Mouse (Mus musculus) embryo, embryonic 9.5 days (tissue): ENCODE data around the gene Frrs1.

Experiments
- DNase-seq: peaks from one replicate; pipeline ENCODE4 v3.0.0-alpha.2; 2017; ENCODE audit errors: extremely low spot score

The Frrs1 gene

DNA sequence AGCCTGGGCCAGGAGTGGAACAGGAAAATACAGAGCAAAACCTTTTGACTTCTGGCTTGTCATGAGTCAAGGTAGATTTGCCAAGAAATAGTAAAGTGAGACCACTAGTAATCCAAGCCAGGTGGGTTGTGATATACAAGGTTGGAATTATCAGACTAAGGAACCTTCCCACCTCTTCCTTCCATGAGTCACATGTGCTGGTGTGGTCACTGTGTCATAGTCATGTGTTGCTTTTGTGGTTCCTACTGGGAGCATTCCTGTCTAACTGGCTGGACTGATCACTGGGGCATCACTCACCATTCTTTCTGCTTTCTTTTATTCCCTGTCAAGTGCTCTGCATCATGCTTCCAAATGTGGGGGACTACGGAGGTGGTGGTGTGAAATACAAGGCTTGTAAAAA lies 11.2 kb upstream of the Frrs1 start:
- no peak for DNase-seq

DNA sequence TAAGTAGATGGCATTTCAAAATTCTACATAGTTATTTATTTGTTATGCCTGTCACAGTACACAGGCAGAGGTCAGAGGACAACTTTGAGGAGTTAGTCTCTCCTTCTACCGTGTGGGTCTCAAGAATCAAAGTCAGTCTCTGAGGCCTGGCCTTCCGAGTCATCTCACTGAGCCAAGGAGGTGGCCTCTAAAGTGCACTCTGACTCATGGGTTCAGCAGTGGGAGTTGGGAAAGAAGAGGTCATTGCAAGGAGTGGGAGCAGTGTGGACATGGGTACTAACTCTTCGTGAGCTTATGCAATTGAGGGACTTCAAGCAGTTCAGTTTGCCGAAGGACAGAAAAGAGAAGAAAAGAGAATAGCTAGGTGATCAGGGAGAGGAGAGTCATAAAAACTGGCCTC lies 10.3 kb upstream of the Frrs1 start:
- DNase-seq, result no peak

DNA sequence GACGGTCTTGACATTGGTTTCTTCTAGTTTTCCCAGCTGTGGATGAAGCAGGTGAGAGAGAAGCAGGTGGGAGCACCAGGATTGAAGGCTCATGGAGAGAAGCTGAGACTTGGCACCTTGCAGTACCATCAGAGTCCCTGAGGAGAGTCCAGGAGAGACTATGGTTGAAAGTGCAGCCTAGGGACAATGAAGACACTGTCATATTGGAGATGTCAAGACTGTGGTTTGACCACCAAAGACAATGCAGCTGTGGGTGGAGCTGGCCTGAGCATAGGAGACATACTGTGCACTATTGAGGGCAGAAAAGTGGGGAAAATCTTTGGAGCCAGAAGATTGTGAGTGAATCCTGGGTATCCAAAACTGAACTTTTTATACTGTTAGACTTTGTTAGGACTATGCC lies 8.9 kb upstream of the Frrs1 start:
- DNase-seq, result no peak

DNA sequence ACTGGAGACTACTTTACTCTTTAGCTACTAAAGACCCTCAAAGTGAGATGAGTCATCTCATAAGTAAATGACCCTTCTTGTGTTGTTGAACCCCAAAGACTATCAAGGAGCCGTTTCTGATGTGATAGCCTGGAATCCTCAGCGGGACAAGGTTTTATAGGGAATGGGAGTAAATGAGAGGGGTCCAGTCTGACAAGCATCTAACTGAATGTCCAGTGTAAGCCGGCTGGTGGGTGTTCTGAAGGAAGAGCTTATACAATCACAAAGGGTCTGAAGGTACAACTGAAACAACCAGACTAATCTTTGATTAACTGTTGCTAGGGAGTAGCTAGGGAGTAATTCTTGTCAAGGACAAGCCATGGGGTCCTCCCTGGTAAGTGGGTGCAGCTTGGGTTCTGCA lies 6.8 kb upstream of the Frrs1 start:
- no peak for DNase-seq

DNA sequence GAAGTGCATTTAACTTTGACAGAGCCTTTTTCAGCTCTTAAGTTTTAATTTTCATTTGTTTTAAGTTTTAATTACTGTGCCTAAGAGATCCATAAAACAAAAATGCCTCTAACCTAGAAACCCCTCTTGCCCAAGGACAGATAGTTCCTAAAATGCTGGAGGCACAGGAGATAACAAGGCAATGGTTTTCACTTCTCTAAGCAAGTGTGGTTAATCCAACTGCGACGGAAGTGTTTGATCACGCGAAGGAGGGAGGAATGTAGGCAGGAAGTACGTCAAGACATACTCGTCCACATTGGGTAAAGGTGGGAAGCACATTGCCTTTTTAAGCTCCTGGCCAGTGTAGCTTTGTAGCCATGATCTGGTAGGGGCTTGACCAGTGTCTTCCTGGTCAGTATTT lies 1.7 kb upstream of the Frrs1 start:
- DNase-seq, result no peak

DNA sequence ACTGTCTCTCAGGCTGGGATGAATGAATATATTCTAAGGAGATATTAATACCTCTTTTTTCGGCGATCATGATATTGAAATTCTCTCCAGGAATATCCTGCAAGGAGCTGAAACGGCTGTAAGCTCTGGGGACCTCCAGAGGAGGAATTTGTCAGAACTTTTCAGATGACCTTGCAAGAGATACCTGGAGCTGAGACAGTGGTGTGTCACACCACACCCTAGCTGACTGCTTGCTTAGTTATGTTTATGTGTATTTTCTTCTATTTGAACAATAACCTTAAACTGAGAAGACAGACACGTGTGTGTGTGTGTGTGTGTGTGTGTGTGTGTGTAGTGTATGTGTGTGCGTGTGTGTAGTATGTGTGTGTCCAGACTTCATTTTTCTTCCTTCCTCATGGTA lies 488 bp downstream of the Frrs1 start:
- DNase-seq, result no peak

DNA sequence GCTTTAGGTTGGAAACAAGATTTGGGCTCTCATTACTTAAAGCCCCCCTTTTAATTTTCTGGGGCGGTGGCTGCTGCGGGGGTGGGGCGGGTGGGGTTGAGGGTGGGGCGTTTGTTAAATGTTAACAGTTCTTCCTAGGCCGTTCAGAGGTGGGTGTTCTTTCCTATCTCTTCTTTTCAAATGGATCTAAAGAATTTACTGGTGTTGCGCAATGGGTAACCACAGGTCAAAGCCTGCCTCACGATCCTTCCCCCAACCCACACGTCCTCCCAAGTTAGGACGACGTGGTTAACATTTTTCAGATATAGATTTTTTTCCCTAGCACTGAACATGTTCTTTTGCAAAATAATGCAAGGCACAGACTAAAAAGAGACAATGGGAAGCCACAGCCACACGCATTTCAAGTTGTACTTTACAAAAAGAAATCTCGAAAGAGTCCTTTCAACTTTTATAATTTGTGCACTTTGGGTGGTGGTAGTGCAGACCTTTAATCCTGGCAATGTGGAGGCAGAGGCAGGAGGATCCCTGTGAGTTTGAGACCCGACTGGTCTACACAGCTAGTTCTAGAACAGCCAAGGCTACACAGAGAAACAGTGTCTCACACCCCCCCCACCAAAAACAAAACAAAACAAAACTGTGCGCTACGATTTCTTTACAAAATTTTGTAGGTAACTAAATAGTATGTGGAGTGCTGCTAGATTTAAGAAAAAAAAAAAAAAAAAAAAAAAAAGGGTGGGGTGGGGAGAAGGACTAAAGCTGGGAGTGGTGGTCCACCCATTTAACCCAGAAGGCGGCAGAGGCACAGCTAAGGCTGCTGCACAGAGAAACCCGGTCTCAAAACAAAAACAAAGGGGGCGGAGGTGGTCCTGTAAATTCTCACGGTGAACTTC lies 1.3 kb downstream of the Frrs1 start:
- DNase-seq, result no peak

DNA sequence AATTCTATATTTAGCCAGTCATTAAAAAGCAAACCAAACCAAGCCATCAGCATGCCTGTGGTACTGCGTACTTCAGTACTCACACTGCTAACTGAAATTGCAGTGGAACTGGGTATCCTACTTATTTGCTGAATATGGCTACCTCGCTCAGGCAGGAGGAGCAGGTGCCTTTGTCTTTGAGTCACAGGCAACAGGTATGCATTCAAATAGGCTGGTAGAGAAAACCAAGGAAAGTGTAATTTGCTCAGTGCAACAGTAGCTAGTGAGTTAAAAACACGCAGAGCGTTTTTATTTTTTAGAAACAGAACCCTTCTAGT lies 1.9 kb downstream of the Frrs1 start:
- DNase-seq, result no peak

DNA sequence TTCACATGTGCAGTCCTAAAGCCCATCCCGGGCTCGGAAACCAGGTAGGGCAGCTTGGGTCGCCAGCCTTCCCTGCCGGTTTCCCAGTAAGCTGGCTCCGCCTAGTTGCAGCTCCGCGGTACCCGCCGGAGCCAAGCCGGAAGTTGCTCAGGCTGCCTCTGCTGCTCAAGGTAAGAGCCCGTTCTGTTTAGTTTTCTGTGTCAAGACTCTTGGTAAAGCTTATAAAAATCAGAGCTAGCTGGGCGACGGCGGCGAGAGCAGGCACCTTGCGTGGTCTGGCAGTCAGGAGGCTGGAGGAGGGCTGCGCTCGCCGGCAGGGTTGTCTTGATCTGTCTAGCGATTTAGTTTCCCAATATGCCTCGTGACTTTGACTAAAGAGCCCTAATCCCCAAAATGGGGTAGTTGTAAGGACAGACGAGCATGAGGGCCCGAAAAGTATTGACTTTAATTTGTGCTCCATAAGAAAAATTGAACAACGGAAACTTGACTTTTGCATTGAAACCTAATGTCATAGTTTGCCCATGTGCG lies 2.3 kb downstream of the Frrs1 start:
- peak; percentile 67 for DNase-seq

DNA sequence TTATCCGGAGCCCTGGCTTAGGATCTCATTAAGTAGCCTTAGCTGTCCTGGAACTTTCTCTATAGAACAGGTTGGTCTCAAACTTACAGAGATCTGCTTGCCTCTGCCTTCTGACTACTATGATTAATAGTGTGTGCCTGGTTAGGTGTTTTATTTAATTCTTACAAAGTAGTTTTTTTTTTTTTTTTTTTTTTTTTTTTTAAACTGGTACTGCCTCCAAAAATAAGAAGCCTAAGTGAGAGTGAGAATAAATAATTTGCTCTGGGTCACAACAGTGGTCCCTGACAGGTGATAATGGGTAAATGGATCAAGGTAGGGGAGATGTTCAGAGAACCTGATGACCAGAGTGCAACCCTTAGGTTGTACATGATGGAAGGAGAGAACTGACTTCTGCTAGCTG lies 3.4 kb downstream of the Frrs1 start:
- no peak for DNase-seq

DNA sequence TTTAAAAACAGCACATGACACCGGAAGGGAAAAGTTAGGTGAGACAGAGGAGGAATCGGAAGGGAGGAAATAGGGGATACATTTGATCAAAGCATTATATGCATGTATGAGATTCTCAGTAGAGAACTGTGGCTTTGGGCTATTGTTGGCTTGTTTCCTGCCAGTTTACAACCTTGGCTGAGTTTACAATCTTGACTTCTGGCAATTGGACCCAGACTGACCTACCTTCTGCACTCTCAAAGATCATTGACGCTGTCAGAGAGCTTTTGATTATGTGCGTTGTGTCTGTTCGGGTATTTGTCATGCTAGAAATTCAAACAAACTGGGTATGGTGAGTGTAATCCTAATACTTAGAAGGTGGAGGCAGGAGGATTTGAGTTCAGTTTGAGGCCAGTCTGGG lies 5.2 kb downstream of the Frrs1 start:
- no peak for DNase-seq

DNA sequence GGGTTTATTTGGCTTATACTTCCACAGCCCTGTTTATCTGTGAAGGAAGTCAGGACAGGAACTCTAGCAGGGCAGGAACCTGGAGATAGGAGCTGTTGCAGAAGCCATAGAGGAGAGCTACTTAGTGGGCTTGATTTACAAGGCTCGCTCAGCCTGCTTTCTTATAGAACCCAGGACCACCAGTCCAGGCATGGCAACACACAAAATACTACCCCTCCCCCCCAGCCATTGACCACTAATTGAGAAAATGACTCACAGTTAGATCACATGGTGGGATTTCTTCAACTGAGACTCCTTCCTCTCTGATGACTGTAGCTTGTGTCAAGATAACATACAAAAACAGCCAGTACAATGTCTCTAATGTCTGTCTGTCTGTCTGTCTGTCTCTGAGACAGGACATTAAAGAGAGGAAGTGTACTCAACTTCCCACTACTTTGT lies 6.0 kb downstream of the Frrs1 start:
- no peak for DNase-seq

DNA sequence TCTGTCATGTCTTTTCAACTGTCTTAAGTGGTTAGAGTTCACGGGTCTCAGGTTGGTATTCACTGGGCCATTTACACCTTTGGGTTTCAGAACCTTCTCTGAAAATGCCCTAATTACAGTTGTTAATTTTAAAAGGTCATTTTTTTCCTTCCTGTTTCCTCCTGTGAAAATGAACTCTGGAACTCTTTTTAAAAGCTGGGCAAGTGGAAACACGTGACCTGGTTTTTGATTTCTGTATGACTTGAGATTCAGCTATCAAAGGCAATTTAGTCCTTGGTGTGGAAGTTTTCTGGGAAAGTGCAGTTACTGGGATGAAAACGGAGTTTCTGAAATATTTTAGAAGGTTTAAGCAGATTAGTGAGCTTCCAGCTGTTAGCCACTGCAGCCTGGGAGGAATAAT lies 11.1 kb downstream of the Frrs1 start:
- DNase-seq, result no peak

DNA sequence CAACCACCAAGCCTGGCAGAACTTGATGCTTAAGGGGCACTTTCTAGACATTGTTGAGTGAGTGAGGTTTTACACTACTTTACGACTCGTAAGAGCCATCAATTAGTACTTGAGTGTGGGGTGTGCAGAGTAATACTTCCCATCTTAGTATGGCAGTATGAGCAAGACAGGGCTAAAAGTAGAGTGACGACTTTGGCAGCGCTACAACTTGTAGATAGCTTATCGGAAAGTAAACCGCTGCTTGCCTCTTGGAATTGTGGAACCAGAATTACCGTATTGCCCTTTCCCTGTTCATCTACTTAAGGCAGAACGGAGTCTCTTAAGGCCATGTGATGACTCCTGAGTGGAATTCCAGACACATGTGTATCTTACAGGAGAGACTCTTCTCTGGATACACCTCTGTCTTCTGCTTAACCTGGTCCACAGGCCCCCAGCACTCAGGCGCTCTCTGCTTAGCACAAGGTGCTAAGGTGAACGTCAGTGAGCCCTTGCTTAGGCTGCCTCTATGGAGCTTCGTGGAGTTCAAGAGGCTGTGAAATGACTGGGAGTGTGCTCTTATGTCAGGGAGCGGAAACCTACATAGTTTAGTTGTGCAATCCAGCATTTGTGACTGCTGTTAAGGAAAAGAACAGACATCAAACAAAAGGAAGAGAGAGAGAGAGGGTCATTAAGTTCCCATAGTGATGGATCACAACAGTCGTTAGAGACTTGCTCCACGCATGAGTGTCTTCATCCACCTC lies 23.1 kb downstream of the Frrs1 start:
- DNase-seq, result no peak

DNA sequence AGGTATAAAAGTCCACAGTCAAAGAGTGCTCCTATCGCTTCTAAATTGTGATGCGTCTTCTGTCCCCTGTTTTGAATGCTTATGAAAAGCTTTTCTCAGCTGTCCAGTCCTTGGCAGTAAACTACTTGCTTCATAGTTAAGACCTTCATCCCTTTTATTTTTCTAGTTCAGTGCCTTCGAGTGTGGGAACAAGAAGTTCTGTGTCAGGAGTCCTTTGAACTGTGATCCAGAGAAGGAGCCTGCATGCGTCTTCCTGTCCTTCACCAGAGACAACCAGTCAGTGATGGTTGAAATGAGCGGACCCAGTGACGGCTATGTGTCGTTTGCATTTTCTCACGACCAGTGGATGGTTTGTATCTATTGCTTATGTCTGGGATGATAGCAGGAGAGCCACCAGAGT lies 25.7 kb downstream of the Frrs1 start:
- no peak for DNase-seq

DNA sequence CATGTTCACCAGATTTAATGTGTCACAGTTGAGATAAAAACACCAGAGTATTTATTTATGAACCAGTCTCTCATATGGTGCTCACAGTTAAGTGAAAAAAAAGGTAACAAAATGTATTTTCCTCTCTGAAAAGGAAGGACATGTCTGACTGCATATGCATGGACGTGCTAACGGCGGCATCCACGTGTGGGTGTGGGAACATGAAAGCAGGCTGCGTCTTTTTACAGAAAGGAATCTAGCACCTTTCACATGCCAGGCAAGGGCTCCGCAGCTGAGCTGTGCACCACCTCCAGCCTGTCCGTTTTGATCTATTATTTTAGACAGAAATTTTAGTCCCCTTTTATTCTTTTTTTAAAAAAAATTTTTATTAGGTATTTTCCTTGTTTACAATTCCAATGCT lies 30.1 kb downstream of the Frrs1 start:
- no peak for DNase-seq

DNA sequence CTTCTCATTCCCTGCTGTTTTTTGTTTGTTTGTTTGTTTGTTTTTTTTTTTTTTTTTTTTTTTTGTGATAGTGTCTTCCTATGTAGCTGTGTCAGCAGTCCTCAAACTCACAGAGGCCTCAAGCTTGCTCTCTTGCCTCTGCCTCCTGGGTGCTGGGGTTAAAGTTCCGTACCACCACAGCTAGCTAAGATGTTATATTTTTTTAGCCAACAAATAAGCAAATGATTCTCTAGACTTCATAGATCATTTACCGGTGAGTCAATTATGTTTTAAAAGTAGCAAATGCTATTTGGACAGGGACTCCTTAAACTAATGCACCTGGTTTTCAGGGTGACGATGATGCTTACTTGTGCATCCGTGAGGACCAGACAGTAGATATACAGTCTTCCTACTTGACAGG lies 31.3 kb downstream of the Frrs1 start:
- no peak for DNase-seq

DNA sequence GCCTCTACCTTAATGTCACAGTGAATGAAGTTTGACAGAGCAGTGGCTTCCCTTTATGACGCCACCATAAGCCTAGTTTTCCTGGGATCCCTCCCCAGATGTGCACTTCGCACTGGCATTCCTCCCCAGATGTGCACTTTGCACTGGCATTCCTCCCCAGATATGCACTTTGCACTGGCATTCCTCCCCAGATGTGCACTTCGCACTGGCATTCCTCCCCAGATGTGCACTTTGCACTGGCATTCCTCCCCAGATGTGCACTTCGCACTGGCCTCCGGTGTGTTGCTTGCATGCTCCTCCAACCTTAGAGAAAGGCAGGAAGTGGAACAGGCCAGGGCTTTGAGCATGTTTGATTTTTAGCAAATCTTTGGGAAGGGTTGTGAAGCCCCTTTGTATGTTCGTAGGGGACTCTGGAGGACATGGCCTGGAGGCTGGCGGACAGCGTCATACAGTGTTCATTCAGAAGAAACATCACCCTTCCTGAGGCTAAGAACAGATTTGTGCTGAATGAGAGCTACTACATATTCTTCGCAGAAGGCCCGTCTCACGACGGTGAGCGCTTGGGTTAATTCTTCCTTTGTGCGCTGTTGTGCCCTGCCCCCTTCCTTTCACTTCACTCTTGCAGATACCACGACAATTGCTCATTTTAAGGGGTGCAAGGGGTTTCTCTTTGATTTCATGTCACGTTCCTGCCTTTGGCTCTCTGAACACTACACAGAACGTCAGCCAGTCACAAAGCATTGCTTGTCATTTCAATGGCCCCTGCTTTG lies 32.4 kb downstream of the Frrs1 start:
- no peak for DNase-seq

DNA sequence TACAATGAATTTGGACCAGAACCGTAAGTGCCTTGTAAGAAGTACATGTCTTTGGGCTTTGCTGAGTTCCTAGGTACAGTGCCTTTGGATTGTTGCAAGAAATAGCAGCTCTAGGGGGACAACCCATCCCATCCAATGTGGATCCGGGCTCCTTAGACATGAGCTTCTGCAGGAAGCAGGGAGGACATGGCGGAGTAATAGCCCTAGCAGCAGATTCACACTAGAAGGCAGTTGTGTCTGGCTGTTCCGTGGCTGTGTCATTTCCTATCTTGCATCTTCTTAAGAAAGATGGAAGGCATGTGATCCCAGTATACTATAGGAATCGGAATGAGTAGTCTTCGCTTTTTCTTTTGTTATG lies 32.9 kb downstream of the Frrs1 start:
- DNase-seq, result no peak

DNA sequence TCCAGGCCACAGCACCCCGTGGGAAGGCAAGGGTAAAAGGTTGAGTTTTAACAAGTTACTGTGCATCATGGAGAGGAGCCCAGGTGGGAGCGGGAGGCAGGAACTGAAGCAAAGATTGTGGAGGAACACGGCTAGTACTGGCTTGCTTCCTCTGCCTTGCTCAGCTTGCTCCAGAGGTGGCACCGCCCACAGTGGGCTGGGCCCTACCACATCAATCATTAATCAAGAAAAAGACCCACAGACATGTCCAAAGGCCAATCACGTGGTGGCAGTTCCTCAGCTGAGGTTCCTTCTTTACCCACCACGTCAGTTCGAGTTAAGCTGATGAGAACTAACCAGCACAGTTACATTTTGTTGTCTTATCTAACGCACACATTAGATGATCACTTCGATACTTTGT lies 33.6 kb downstream of the Frrs1 start:
- no peak for DNase-seq

DNA sequence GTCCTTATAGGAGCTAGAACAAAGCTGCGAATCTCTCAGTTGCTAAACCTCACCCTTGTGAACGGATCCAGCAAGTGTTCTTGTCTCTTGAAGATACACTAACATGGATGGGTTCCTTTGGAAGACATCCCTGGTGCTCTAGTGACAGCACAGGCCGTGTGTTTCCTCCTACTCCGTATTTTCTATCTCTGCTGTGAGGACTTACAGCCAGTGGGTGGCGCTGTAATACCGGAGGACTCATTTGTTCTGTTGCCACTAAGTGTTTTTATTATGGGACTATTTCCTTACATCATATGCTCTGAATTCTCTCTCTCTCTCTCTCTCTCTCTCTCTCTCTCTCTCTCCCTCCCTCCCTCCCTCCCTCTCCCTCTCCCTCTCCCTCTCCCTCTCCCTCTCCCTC lies 44.9 kb downstream of the Frrs1 start:
- DNase-seq, result peak; percentile 52

DNA sequence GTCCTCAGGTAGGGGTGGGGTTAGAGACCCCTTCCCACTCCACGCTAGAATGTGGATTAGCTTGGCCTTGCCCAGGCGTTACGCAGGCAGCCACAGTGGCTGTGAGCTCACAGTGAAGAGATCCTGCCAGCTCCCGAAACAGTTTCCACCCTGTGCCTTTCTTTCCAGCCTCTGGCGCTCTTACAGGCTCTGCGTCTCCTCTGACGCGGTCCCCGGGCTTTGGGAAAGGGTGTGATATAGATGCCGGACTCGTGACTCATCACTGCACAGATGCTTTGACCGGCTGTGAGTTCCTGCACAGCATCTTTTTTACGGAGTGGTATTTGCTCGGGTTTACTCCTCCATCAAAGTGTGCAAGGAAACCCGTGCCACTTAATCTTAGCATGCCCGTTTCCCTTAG lies 46.6 kb downstream of the Frrs1 start:
- no peak for DNase-seq

DNA sequence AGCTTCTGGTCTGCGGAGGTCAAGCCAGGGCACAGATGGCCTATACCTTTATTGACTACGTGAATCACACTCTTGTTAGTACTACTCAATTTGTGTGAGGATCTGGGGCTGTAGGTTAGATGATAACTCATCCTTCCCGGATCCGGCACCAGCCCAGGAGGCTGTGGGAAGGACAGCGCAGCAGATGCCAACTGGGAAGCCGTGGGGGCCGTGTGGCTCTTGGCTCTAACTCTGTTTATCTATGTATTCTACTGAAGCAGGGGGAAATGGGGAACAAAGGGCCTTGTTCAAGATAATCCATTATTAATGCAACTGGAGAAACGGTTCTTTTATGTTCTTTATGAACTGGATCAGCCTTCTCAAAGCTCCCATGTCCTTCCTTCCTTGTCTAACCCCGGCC lies 47.3 kb downstream of the Frrs1 start:
- DNase-seq, result no peak
